Mouse (Mus musculus) myocyte (in vitro differentiated cells): Measurements from ENCODE around the gene Ablim2. TPM values are rescaled to one million over a fixed set of nuclear protein-coding genes. Genes with fewer than 3 reads are reported as not detected.

ENCODE experiments used
- H3K27me3 ChIP-seq: one replicate; pipeline ENCODE4 v1.6.1; 2011; ENCODE audit not compliant: control insufficient read depth, insufficient read depth, insufficient read length
- H3K36me3 ChIP-seq: one replicate; pipeline ENCODE4 v1.6.1; 2011; ENCODE audit not compliant: control insufficient read depth, insufficient read depth
- H3K4me2 ChIP-seq: one replicate; pipeline ENCODE4 v1.6.1; 2011; ENCODE audit warnings: low read depth, control low read depth
- H3K4me3 ChIP-seq: one replicate; pipeline ENCODE4 v1.5.1; 2011; ENCODE audit warnings: mild to moderate bottlenecking, control low read depth, moderate library complexity
- H3K79me2 ChIP-seq: one replicate; pipeline ENCODE4 v1.6.1; 2011; ENCODE audit not compliant: control insufficient read depth, insufficient read depth
- H3ac ChIP-seq: one replicate; pipeline ENCODE4 v1.6.1; 2011; ENCODE audit not compliant: control insufficient read depth, insufficient read length
- CEBPB ChIP-seq: IDR thresholded peaks from 2 replicates; pipeline ENCODE4 v1.6.1; 2011; ENCODE audit warnings: mild to moderate bottlenecking, moderate library complexity; ENCODE audit not compliant: poor library complexity, insufficient read depth, severe bottlenecking
- E2F4 ChIP-seq: IDR thresholded peaks from one replicate; pipeline ENCODE4 v1.6.1; 2011; ENCODE audit warnings: mild to moderate bottlenecking, control low read depth, moderate library complexity; ENCODE audit not compliant: insufficient read depth
- MAX ChIP-seq: IDR thresholded peaks from one replicate; pipeline ENCODE4 v1.6.1; 2011; ENCODE audit warnings: low read depth, mild to moderate bottlenecking, control low read depth
- MYOD1 ChIP-seq, 3 experiments: IDR thresholded peaks; one replicate each; pipeline ENCODE4 v1.6.1; 2011; ENCODE audit warnings: control low read depth in 2 of 3, low read depth in 2 of 3, mild to moderate bottlenecking in 2 of 3, moderate library complexity in 1 of 3; ENCODE audit not compliant: insufficient read length in 2 of 3, control insufficient read depth in 1 of 3
- MYOG ChIP-seq, 3 experiments: IDR thresholded peaks; one replicate each; pipeline ENCODE4 v1.6.1; 2011; ENCODE audit warnings: control low read depth in 2 of 3, low read depth in 2 of 3, mild to moderate bottlenecking in 2 of 3; ENCODE audit not compliant: insufficient read length in 2 of 3, control insufficient read depth in 1 of 3, insufficient read depth in 1 of 3
- POLR2A ChIP-seq: IDR thresholded peaks from one replicate; pipeline ENCODE4 v1.6.1; 2011; ENCODE audit warnings: low read depth, mild to moderate bottlenecking, control low read depth, moderate library complexity; ENCODE audit not compliant: insufficient read length
- POLR2AphosphoS2 ChIP-seq: IDR thresholded peaks from one replicate; pipeline ENCODE4 v1.6.1; 2011; ENCODE audit warnings: low read depth, control low read depth; ENCODE audit not compliant: insufficient read length
- REST ChIP-seq: IDR thresholded peaks from one replicate; pipeline ENCODE4 v1.6.1; 2011; ENCODE audit warnings: mild to moderate bottlenecking, control low read depth, moderate library complexity; ENCODE audit not compliant: insufficient read depth, insufficient read length
- SRF ChIP-seq: IDR thresholded peaks from one replicate; pipeline ENCODE4 v1.6.1; 2011; ENCODE audit warnings: low read depth; ENCODE audit not compliant: control insufficient read depth, insufficient read length
- TCF12 ChIP-seq: IDR thresholded peaks from one replicate; pipeline ENCODE4 v1.6.1; 2011; ENCODE audit warnings: mild to moderate bottlenecking, control low read depth; ENCODE audit not compliant: poor library complexity, insufficient read depth, severe bottlenecking
- TCF3 ChIP-seq: IDR thresholded peaks from one replicate; pipeline ENCODE4 v1.6.1; 2011; ENCODE audit warnings: low read depth, control low read depth; ENCODE audit not compliant: insufficient read length
- USF1 ChIP-seq: IDR thresholded peaks from one replicate; pipeline ENCODE4 v1.6.1; 2011; ENCODE audit warnings: low read depth, mild to moderate bottlenecking, control low read depth, moderate library complexity
- polyA plus RNA-seq: library from polyadenylated mRNA; unstranded; fragments of >200 nt; fragmentation: generic; extraction: Trizol; gene quantifications from one replicate; pipeline ENCODE4 v1.2.1, GENCODE M21; 2012; ENCODE audit warnings: missing spikeins

The Ablim2 gene
- polyA plus RNA-seq, 1 experiment: 11.9 TPM

- Histone ChIP-seq H3K36me3 (no peaks in the 10 kb centered on the region), H3K27me3 (peaks cover 21% of the 10 kb centered on the region), H3K79me2 (no peaks in the 10 kb centered on the region), H3K4me2 (peak overlapping the region; percentile 24), H3K4me3 (no peak overlapping the region), H3ac (no peak overlapping the region)
- TF ChIP-seq MAX: no peak
- peak; percentile 28 for TF ChIP-seq TCF3
- TF ChIP-seq TCF12: peak; percentile 16
- TF ChIP-seq MYOG (IDR thresholded peaks at IDR 0.05; ENCODE audit: control insufficient read depth in 1 of 3, insufficient read depth in 1 of 3, insufficient read length in 2 of 3, low read depth in 2 of 3): peak; percentile 34 to 80 (median 78)
- TF ChIP-seq MYOD1 (IDR thresholded peaks at IDR 0.05; ENCODE audit: control insufficient read depth in 1 of 3, insufficient read length in 2 of 3, low read depth in 2 of 3): peak; percentile 73 to 96 (median 87)
- TF ChIP-seq E2F4: no peak
- no peak for TF ChIP-seq POLR2A
- peak; percentile 26 for TF ChIP-seq USF1
- TF ChIP-seq REST: no peak
These were observed 28.2 kb downstream of the Ablim2 start for GRCm38 (mm10) chr5:35785853-35786252.

GRCm38 (mm10) chr5:35787847-35788246 is 30.2 kb downstream of the Ablim2 start:
- H3ac ChIP-seq: no peak overlapping the region
- no peaks in the 10 kb centered on the region for H3K36me3 ChIP-seq
- no peak overlapping the region for H3K4me2 ChIP-seq
- H3K4me3 ChIP-seq: no peak overlapping the region
- H3K27me3 ChIP-seq: peaks cover 21% of the 10 kb centered on the region
- no peaks in the 10 kb centered on the region for H3K79me2 ChIP-seq
- TF ChIP-seq SRF (no peak), CEBPB (no peak), TCF3 (no peak), TCF12 (no peak), POLR2A (no peak), E2F4 (no peak), MYOG (IDR thresholded peaks at IDR 0.05; ENCODE audit: control insufficient read depth in 1 of 3, insufficient read depth in 1 of 3, insufficient read length in 2 of 3, low read depth in 2 of 3) (no peak), REST (no peak), MYOD1 (IDR thresholded peaks at IDR 0.05; ENCODE audit: control insufficient read depth in 1 of 3, insufficient read length in 2 of 3, low read depth in 2 of 3) (no peak), POLR2AphosphoS2 (no peak), USF1 (no peak), MAX (no peak)

GRCm38 (mm10) chr5:35788719-35789118 is 31.0 kb downstream of the Ablim2 start:
- TF ChIP-seq MAX: no peak
- H3K4me2 ChIP-seq: no peak overlapping the region
- no peaks in the 10 kb centered on the region for H3K79me2 ChIP-seq
- H3K4me3 ChIP-seq: no peak overlapping the region
- no peaks in the 10 kb centered on the region for H3K36me3 ChIP-seq
- H3ac ChIP-seq: no peak overlapping the region
- peaks cover 29% of the 10 kb centered on the region for H3K27me3 ChIP-seq

GRCm38 (mm10) chr5:35789697-35790096 is 32.0 kb downstream of the Ablim2 start:
- Histone ChIP-seq H3ac (no peak overlapping the region), H3K4me3 (no peak overlapping the region), H3K27me3 (peaks cover 36% of the 10 kb centered on the region), H3K79me2 (no peaks in the 10 kb centered on the region), H3K36me3 (no peaks in the 10 kb centered on the region), H3K4me2 (no peak overlapping the region)
- no peak for TF ChIP-seq MAX
- TF ChIP-seq POLR2AphosphoS2: no peak
- no peak for TF ChIP-seq USF1
- no peak for TF ChIP-seq MYOD1 (IDR thresholded peaks at IDR 0.05; ENCODE audit: control insufficient read depth in 1 of 3, insufficient read length in 2 of 3, low read depth in 2 of 3)
- TF ChIP-seq REST: no peak
- TF ChIP-seq TCF3: no peak
- TF ChIP-seq SRF: no peak
- no peak for TF ChIP-seq E2F4
- no peak for TF ChIP-seq MYOG (IDR thresholded peaks at IDR 0.05; ENCODE audit: control insufficient read depth in 1 of 3, insufficient read depth in 1 of 3, insufficient read length in 2 of 3, low read depth in 2 of 3)
- no peak for TF ChIP-seq POLR2A
- no peak for TF ChIP-seq CEBPB
- no peak for TF ChIP-seq TCF12

GRCm38 (mm10) chr5:35790387-35791065 is 32.8 kb downstream of the Ablim2 start:
- Histone ChIP-seq H3ac (no peak overlapping the region), H3K79me2 (no peaks in the 10 kb centered on the region)

More at GRCm38 (mm10) chr5:35790387-35791065, 32.8 kb downstream of the Ablim2 start:
- H3K27me3 ChIP-seq: peaks cover 36% of the 10 kb centered on the region
- H3K4me3 ChIP-seq: no peak overlapping the region
- H3K36me3 ChIP-seq: no peaks in the 10 kb centered on the region
- TF ChIP-seq USF1 (no peak), CEBPB (no peak), POLR2A (no peak), SRF (no peak), MYOD1 (IDR thresholded peaks at IDR 0.05; ENCODE audit: control insufficient read depth in 1 of 3, insufficient read length in 2 of 3, low read depth in 2 of 3) (no peak), POLR2AphosphoS2 (no peak), MAX (no peak), E2F4 (no peak), MYOG (IDR thresholded peaks at IDR 0.05; ENCODE audit: control insufficient read depth in 1 of 3, insufficient read depth in 1 of 3, insufficient read length in 2 of 3, low read depth in 2 of 3) (no peak), REST (no peak), TCF12 (no peak), TCF3 (no peak)
- no peak overlapping the region for H3K4me2 ChIP-seq
